Mouse (Mus musculus) large intestine, adult 2 months (tissue): ENCODE results near the gene Rgs9. TPM values are rescaled to one million over a fixed set of nuclear protein-coding genes. Genes with fewer than 3 reads are reported as not detected.

Experiments used
- DNase-seq: peaks from one replicate; pipeline ENCODE4 v3.0.0-alpha.2; 2012; ENCODE audit warnings: low read depth, low spot score
- WGBS: fragments of 180-500 bp; shearing (Covaris S2); methylation state at CpG from one replicate; pipeline ENCODE4 v1.1.7; 2018; 5-methylcytosine and 5-hydroxymethylcytosine counted together
- polyA plus RNA-seq: library from polyadenylated mRNA; depleted of rRNA; stranded (reverse); fragments of >200 nt; gene quantifications from 2 replicates; pipeline ENCODE4 v1.2.3, GENCODE M21; 2012; rRNA removed

Rgs9 gene
- polyA plus RNA-seq, 1 experiment = 2.0 TPM

- WGBS = 44% methylated on average over 15 of the region's 15 CpGs
- DNase-seq = no peak
Observed at GRCm38 (mm10) chr11:109192673-109193557, 105.0 kb downstream of the Rgs9 start.

DNA sequence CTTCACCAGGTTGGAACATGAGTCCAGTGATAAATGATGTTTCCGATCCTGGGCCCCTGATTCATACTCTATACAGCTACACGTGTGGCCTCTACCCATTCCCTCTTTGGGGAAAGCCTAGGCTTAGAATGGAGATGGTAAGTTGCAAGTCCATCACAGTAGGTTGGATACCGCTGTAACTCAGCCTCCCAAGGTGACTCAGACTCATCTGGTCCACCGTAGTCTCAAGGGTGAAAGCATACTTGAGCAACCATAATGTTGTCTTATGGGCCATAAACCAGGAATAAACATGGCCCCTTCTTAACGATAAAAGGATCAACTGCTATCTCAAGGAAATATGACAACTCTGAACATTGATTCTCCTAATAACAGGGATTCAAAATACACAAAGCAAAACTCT lies 109.7 kb downstream of the Rgs9 start:
- WGBS = 31% methylated on average over 5 of the region's 5 CpGs
- no peak for DNase-seq

DNA sequence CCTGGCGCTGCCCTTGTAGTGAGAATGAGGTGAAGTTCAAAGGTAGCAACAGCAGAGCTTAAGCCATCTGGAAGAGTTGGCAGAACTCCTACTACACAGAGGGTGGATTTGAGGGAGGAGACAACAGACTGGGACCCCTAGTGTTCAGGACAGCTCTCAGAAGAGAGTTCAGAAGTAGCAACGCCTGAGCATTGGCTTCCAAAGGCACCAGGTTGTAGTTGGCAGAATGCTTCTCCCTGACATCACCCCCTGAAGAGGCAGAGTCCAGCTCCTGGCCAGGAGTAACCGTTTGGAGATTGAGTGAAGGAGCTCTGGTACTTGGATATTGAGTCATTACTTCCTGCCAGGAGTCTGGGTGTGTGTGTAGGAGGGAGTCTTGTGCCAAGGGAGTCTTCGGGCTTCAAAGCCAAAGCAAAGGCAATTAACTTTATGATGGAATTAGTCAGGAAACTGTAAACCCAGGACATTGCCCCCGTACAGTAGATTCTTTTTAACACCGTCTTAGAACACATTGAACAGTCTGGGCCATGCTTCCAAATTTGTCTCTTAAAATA lies 110.2 kb downstream of the Rgs9 start:
- WGBS = 20% methylated on average over 6 of the region's 6 CpGs
- peak; percentile 84 for DNase-seq

- WGBS = 20% methylated on average over 7 of the region's 7 CpGs
- DNase-seq = no peak
Observed at GRCm38 (mm10) chr11:109181118-109181517, 116.8 kb downstream of the Rgs9 start.

- DNase-seq = peak; percentile 88
- WGBS = 26% methylated on average over 11 of the region's 11 CpGs
Observed at GRCm38 (mm10) chr11:109180290-109180689, 117.6 kb downstream of the Rgs9 start.

DNA sequence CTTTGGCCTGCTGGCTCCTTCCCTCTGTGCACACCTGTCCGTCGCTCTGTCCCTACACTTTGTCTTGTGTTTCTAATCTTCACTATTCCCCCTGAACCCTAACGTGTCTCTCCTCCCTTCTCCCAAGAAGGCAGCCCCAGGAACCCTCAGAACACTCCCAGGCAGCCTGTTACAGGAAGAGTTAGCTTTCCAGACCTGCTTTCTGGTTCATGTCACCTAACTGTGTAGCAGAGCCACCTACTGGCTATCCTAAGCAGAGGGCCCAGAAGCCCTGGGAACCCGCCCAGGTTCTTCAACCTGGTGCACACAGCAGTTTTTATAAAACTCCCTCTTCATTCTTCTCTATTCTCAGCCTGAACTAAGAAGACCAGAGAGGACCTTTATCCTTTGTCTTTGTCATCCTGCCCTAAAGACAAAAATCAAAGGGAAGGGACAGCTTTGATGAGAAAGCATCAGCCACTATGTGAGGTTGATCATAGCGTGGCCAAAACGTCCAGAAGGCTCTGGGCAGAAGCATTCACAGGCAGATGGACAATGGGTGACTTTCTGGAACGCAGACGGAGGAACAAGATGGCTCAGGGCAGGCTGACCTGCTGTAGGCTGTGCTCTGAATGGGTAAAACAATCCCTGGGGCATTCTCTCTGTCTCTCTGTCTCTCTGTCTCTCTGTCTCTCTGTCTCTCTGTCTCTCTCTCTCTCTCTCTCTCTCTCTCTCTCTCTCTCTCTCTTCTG lies 119.0 kb downstream of the Rgs9 start:
- 44% methylated on average over 8 of the region's 8 CpGs for WGBS
- DNase-seq = no peak

DNA sequence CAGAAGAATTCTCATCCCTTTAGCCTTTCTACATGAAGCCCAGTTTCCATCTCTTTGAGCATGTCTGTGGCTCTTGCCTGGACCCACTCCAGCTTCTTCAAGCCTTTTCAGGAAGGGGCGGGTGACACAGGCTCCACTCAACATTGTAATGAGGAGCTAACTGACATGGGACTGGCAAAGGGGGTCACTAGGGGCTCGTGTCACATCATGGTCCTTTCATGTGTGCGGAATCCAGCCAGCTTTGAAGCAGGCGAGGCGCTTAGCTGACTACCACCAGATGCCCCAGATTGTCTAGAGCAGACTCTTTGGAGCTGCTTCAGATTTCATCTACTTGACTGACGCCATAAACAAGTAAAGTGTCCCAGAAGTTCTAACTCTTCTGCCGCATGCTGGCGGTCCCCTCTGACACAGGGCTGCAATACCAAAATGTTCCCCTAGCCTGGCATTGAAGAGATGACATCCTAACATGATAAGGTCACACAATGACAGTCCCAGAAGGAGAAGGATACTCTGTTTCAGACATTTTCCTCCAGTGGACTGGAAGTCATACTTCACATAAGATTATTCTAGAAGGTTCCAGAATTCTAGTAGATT lies 122.5 kb downstream of the Rgs9 start:
- WGBS = 93% methylated on average over 8 of the region's 8 CpGs
- DNase-seq = no peak

Other genes starting within 250 kb of the Rgs9 start
- not detected in 2 replicates for gene E030025P04Rik, start 153.8 kb downstream of the Rgs9 start, polyA plus RNA-seq
- 29.9 and 50.5 TPM in 2 replicates for gene Gna13, start 64.7 kb upstream of the Rgs9 start, polyA plus RNA-seq
- gene 9930022D16Rik, start 115.8 kb upstream of the Rgs9 start, polyA plus RNA-seq = not detected in 2 replicates
- 26.4 and 28.0 TPM in 2 replicates for gene Amz2, start 127.8 kb upstream of the Rgs9 start, polyA plus RNA-seq
- gene Arsg, start 175.2 kb upstream of the Rgs9 start, polyA plus RNA-seq = 2.3 and 3.2 TPM in 2 replicates
- 2.6 and 2.9 TPM in 2 replicates for gene Slc16a6, start 175.5 kb upstream of the Rgs9 start, polyA plus RNA-seq